Mouse (Mus musculus): ENCODE data around the gene Ndc80. TPM values are rescaled to one million over a fixed set of nuclear protein-coding genes. Genes with fewer than 3 reads are reported as not detected.

Gene Ndc80
- polyA plus RNA-seq, 1 experiment from 2014 or later: 66.9 TPM

- 71% methylated on average over 4 of the region's 4 CpGs for WGBS
- no peak for DNase-seq (ENCODE audit: extremely low spot score, low spot score)
- Histone ChIP-seq H3K36me3 (replicated peaks) (peaks cover 22% of the 10 kb centered on the region), H3K4me1 (peaks cover 4% of the 10 kb centered on the region), H3K27ac (no peak overlapping the region), H3K9me3 (no peaks in the 10 kb centered on the region), H3K27me3 (ENCODE audit: poor library complexity, severe bottlenecking) (no peaks in the 10 kb centered on the region), H3K4me3 (no peak overlapping the region)
These were observed 35.3 kb downstream of the Ndc80 start for GRCm38 (mm10) chr17:71491332-71491686.

- H3K9me3 ChIP-seq: no peaks in the 10 kb centered on the region
- H3K27me3 ChIP-seq (ENCODE audit: poor library complexity, severe bottlenecking): no peaks in the 10 kb centered on the region
- no peak overlapping the region for H3K4me3 ChIP-seq
- no peak overlapping the region for H3K27ac ChIP-seq
- WGBS: 86% methylated on average over 9 of the region's 9 CpGs
- DNase-seq (ENCODE audit: extremely low spot score, low spot score): no peak
- peaks cover 17% of the 10 kb centered on the region for H3K36me3 ChIP-seq (replicated peaks)
- H3K4me1 ChIP-seq: peaks cover 9% of the 10 kb centered on the region
These were observed 35.9 kb downstream of the Ndc80 start for GRCm38 (mm10) chr17:71490666-71491331.

GRCm38 (mm10) chr17:71489703-71490461, 36.8 kb downstream of the Ndc80 start:
- no peaks in the 10 kb centered on the region for H3K9me3 ChIP-seq
- no peak overlapping the region for H3K4me3 ChIP-seq
- no peaks in the 10 kb centered on the region for H3K27me3 ChIP-seq (ENCODE audit: poor library complexity, severe bottlenecking)
- DNase-seq (ENCODE audit: extremely low spot score, low spot score): no peak
- H3K4me1 ChIP-seq: peaks cover 16% of the 10 kb centered on the region
- H3K27ac ChIP-seq: no peak overlapping the region
- peaks cover 7% of the 10 kb centered on the region for H3K36me3 ChIP-seq (replicated peaks)
- WGBS: 85% methylated on average over 9 of the region's 9 CpGs

- H3K27ac ChIP-seq: no peak overlapping the region
These were observed 40.3 kb downstream of the Ndc80 start for GRCm38 (mm10) chr17:71486231-71486851.

GRCm38 (mm10) chr17:71485791-71486230, 40.8 kb downstream of the Ndc80 start:
- no peaks in the 10 kb centered on the region for H3K9me3 ChIP-seq
- peaks cover 19% of the 10 kb centered on the region for H3K4me1 ChIP-seq
- 75% methylated on average over 12 of the region's 12 CpGs for WGBS
- no peaks in the 10 kb centered on the region for H3K36me3 ChIP-seq (replicated peaks)
- H3K27me3 ChIP-seq (ENCODE audit: poor library complexity, severe bottlenecking): peaks cover 4% of the 10 kb centered on the region; the same call in 1 of the 2 replicates
- no peak overlapping the region for H3K4me3 ChIP-seq
- H3K27ac ChIP-seq: no peak overlapping the region
- DNase-seq (ENCODE audit: extremely low spot score, low spot score): no peak

More at GRCm38 (mm10) chr17:71486231-71486851, 40.3 kb downstream of the Ndc80 start:
- H3K36me3 ChIP-seq (replicated peaks): no peaks in the 10 kb centered on the region
- H3K27me3 ChIP-seq (ENCODE audit: poor library complexity, severe bottlenecking): peaks cover 4% of the 10 kb centered on the region; the same call in 1 of the 2 replicates
- DNase-seq (ENCODE audit: extremely low spot score, low spot score): no peak
- H3K4me3 ChIP-seq: no peak overlapping the region
- WGBS: 64% methylated on average over 8 of the region's 8 CpGs
- no peaks in the 10 kb centered on the region for H3K9me3 ChIP-seq
- peaks cover 16% of the 10 kb centered on the region for H3K4me1 ChIP-seq

GRCm38 (mm10) chr17:71484711-71485110, 41.9 kb downstream of the Ndc80 start:
- WGBS: 94% methylated on average over 5 of the region's 5 CpGs
- DNase-seq (ENCODE audit: extremely low spot score, low spot score): no peak
- no peak overlapping the region for H3K4me3 ChIP-seq

GRCm38 (mm10) chr17:71483418-71484060, 43.1 kb downstream of the Ndc80 start:
- H3K27ac ChIP-seq: no peak overlapping the region
- H3K9me3 ChIP-seq: no peaks in the 10 kb centered on the region
- H3K36me3 ChIP-seq (replicated peaks): no peaks in the 10 kb centered on the region
- H3K27me3 ChIP-seq (ENCODE audit: poor library complexity, severe bottlenecking): peaks cover 4% of the 10 kb centered on the region; the same call in 1 of the 2 replicates
- peaks cover 30% of the 10 kb centered on the region for H3K4me1 ChIP-seq
- DNase-seq (ENCODE audit: extremely low spot score, low spot score): no peak
- WGBS: 88% methylated on average over 7 of the region's 7 CpGs
- no peak overlapping the region for H3K4me3 ChIP-seq

More at GRCm38 (mm10) chr17:71484711-71485110, 41.9 kb downstream of the Ndc80 start:
- peaks cover 30% of the 10 kb centered on the region for H3K4me1 ChIP-seq
- H3K27ac ChIP-seq: no peak overlapping the region
- H3K27me3 ChIP-seq (ENCODE audit: poor library complexity, severe bottlenecking): peaks cover 4% of the 10 kb centered on the region; the same call in 1 of the 2 replicates
- no peaks in the 10 kb centered on the region for H3K36me3 ChIP-seq (replicated peaks)
- H3K9me3 ChIP-seq: no peaks in the 10 kb centered on the region

GRCm38 (mm10) chr17:71479381-71479901, 47.2 kb downstream of the Ndc80 start:
- peaks cover 22% of the 10 kb centered on the region for H3K4me1 ChIP-seq
- DNase-seq (ENCODE audit: extremely low spot score, low spot score): no peak
- no peaks in the 10 kb centered on the region for H3K36me3 ChIP-seq (replicated peaks)
- no peak overlapping the region for H3K27ac ChIP-seq
- no peaks in the 10 kb centered on the region for H3K9me3 ChIP-seq
- H3K27me3 ChIP-seq (ENCODE audit: poor library complexity, severe bottlenecking): peaks cover 4% of the 10 kb centered on the region; the same call in 1 of the 2 replicates
- whole genome bisulfite sequencing: 70% methylated on average over 5 of the region's 5 CpGs
- H3K4me3 ChIP-seq: no peak overlapping the region

GRCm38 (mm10) chr17:71477481-71477880, 49.2 kb downstream of the Ndc80 start:
- 95% methylated on average over 8 of the region's 8 CpGs for WGBS
- Histone ChIP-seq H3K4me1 (peaks cover 36% of the 10 kb centered on the region), H3K27me3 (ENCODE audit: poor library complexity, severe bottlenecking) (peaks cover 4% of the 10 kb centered on the region; the same call in 1 of the 2 replicates), H3K27ac (no peak overlapping the region), H3K4me3 (no peak overlapping the region), H3K36me3 (replicated peaks) (peaks cover 3% of the 10 kb centered on the region; the same call in 1 of the 2 replicates), H3K9me3 (no peaks in the 10 kb centered on the region)
- DNase-seq (ENCODE audit: extremely low spot score, low spot score): no peak

- Histone ChIP-seq H3K27me3 (ENCODE audit: poor library complexity, severe bottlenecking) (no peaks in the 10 kb centered on the region), H3K9me3 (no peaks in the 10 kb centered on the region), H3K4me3 (peak overlapping the region; percentile 82), H3K4me1 (peaks cover 36% of the 10 kb centered on the region), H3K36me3 (replicated peaks) (peaks cover 4% of the 10 kb centered on the region; the same call in 1 of the 2 replicates), H3K27ac (peak overlapping the region; percentile 99)
- WGBS: 84% methylated on average over 7 of the region's 7 CpGs
- DNase-seq (ENCODE audit: extremely low spot score, low spot score): no peak
These were observed 50.2 kb downstream of the Ndc80 start for GRCm38 (mm10) chr17:71476346-71477020.

GRCm38 (mm10) chr17:71475705-71476089, 51.0 kb downstream of the Ndc80 start:
- no peaks in the 10 kb centered on the region for H3K9me3 ChIP-seq
- H3K36me3 ChIP-seq (replicated peaks): peaks cover 4% of the 10 kb centered on the region; the same call in 1 of the 2 replicates
- H3K4me3 ChIP-seq: peak overlapping the region; percentile 82
- peaks cover 32% of the 10 kb centered on the region for H3K4me1 ChIP-seq
- no peaks in the 10 kb centered on the region for H3K27me3 ChIP-seq (ENCODE audit: poor library complexity, severe bottlenecking)
- peak overlapping the region; percentile 99 for H3K27ac ChIP-seq
- peak; percentile 84 for DNase-seq (ENCODE audit: extremely low spot score, low spot score)
- under 1% methylated on average over 31 of the region's 31 CpGs for WGBS

All from forebrain, embryonic 10.5 days (tissue).